Mouse (Mus musculus) heart, adult 9 months (tissue): ENCODE data around the gene Jak2.
A peak's percentile ranks its signal among the peaks of the same experiment; 100 is the strongest.

Experiments
- DNase-seq, 2 experiments: peaks; one replicate each; pipeline ENCODE4 v3.0.0; 2022; ENCODE audit warnings: low spot score in 2 of 2

The Jak2 gene

DNA sequence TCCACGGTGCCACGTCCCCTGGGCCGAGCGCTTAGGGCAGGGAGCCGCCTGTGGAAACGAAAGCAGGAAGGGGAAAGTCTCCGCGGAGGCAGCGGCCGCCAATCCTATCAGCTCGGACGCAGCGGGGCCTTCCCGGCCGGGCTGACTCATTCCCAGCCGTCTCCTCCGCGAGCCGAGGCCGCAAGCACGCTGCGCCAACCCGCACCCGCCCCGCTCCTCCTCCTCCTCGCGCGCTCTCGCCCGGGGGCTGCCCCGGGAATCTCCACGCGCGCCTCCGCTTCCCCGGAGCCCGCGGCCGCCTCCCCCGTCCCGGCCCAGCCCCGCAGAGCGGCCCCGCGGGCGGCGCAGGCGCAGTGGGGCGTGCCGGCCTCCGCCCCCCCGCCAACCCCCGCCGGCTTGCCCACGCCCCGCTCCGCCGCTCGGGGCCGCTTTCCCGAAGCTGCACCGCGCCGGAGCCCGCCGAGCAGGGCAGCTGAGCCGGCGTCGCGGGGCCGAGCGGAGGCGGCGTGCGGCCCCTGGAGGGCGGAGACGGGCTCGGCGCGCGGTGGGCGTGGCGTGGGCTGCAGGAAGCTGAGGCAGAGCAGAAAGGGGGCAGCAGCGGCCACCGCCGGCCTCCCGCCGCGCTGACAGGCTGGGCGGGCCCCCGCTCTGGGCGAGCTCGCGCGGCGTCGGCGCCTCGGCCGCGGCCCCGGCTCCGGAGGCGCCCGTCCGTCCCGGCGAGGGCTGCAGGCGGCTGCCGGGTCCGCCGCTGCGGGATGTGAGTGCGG is at the start of gene Jak2:
Gene Jak2 (plus strand): TSS at position 638 of the 767 bp plus-strand sequence.
- peak; percentile 93 for DNase-seq

DNA sequence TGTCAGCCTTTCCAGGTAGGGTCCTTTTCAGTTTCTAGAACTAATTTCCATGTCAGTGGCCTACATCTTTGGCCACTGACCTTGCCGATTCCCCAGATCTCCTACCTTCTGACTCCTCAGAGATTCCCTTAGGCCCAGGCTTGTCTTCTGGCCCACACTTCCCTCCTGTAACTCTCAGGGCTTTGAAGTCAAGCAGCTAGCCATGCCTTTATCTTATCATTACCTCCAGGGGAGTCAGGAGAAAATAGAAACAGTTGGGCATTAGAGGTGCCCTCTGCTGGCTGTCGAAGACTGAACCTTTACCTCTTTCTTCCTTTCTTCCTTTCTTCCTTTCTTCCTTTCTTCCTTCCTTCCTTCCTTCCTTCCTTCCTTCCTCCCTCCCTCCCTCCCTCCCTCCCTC is 48.3 kb upstream of the Jak2 start:
- DNase-seq = no peak

- DNase-seq = no peak
Measured at GRCm38 (mm10) chr19:29204583-29204982, 47.0 kb upstream of the Jak2 start.

DNA sequence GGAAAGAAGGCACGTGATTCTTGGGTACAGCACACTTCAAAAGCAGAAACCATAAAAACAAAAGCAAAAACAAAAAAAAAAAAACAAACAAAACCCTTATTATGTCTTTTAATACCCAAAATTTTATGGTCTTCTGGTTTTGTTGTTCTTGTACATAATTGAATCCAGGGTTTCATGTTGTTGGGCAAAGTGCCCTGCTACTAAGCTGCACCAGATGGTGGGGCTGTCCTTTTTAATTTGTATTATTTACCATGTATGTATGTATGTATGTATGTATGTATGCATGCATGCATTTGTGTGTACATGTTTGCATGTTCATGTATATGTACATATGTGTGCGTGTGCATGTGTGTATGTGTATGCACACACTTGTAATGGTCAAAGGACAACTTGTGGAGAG is 46.4 kb upstream of the Jak2 start:
- DNase-seq = no peak

- DNase-seq = no peak
Measured at GRCm38 (mm10) chr19:29209898-29210297, 41.7 kb upstream of the Jak2 start.

GRCm38 (mm10) chr19:29210319-29210718 is 41.3 kb upstream of the Jak2 start:
- DNase-seq = no peak

DNA sequence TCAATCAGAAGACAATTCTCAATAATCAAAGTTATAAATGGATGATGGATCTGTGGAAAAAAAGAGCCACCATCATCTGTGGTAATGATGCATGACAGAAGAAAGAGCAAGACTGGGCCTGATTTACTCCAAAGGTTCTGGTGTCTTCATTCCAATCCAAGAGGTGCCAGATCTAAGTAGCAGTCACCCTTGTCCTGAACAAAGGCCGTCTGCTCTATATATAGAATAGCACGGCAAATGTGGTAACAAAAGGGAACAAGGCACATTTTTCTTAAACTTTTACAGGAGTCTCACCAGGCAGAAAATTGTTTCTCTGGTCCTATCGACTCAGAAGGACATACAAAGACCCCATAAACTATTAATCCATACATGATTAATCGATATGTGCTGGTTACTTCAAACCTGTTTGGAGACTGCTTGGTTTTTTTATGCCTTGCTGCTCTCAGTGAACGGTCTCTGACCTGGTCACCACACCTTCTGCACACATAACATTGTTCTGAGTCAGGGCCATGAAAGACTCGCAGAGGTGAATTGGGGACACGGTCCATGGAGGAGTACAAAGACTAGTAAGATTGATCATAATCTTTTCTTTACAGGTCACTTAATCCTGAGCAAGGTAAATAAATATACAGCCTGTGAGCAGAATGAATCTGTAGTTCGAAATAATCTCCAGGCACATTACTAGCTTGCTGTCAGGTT is 35.7 kb upstream of the Jak2 start:
- DNase-seq = no peak

GRCm38 (mm10) chr19:29221867-29222266 is 29.8 kb upstream of the Jak2 start:
- no peak for DNase-seq

DNA sequence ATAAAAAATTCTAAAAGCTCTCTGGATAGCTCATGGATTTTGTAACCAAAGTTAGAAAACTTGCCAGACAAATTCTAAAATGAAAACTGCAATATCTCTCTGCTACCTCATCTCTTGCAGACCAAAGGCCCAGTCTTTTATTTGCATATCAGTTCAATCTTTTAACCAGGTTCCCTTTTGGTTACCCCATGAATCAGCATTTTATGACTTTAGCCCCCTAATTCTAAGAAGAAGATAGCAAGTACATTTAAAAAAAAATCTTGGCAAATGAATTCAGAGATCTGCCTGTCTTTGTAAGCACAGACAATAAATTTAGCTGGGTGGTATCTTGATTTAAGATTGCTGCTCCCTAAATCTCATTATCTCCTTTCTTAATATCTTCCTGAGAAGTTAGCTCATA is 26.7 kb upstream of the Jak2 start:
- no peak for DNase-seq

GRCm38 (mm10) chr19:29226996-29227395 is 24.6 kb upstream of the Jak2 start:
- no peak for DNase-seq

DNA sequence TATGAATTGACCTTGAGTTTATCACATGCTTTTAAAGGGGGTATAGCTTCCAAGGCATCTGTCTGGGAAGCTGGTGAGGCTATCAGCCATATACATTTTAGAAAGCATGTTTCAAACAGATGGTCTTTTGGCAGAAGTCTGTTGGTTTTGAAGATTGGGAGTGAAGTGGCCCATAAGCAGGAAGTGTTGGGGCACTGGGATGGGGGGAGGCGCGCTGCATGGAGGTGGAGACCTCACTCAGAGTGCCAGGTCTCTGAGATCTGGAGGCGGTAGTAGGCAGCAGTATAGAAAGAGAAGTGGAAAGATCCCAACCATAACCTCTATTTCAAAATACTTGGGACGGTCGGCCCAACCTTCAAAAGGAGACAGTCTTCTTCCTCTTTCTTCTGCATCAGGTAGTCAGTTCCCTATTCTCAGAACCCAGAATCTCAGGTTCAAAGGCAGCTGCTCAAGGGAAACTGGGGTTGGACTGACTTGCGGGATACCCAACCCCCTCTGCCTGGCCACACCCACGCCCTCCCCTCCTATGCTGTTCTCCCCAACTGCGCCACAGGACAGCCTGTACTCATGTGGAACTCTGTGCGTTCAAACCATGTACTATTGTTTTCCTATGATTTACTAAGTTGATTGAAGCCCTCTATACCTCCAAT is 23.6 kb upstream of the Jak2 start:
- no peak for DNase-seq

DNA sequence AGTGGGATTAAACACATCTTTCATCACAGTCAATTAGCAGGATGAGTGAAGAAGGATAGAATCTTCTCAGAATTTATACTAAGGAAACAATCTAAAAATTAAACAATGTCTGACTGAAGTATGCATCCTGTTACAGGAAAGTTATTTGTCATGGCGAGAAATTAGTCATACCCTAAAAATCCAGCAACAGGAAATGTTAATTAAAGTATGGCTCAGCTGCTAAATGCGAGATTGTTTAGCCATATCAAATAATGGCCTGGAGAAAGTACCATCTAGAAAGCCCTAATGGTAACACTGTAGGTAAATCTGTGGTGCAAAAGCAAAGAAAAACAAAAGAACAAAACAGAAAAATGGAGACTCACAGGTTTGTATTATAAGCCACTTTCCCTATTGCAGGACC is 22.6 kb upstream of the Jak2 start:
- no peak for DNase-seq

DNA sequence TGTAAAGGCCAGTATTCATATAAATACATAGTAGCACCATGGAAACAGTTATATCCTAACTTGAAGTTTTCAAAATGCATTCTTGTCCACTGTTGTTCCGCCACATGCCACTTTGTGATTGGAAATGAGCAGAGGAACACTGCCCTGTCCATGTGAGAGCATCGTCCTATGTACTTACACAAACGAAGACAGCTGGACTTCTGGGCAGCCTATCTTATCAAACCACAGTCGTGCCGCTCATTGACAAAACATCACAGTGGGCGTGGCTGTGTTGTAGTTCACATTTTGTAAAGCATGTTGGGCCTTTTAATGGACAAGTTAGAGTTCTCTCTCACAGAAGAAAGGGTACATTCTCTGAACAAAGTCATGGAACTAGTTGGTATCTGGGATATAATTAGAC is 18.9 kb upstream of the Jak2 start:
- DNase-seq = no peak

- no peak for DNase-seq
Measured at GRCm38 (mm10) chr19:29236658-29237385, 14.8 kb upstream of the Jak2 start.

GRCm38 (mm10) chr19:29238171-29238570 is 13.5 kb upstream of the Jak2 start:
- peak in 1 of 2 experiments; percentile 13 for DNase-seq

DNA sequence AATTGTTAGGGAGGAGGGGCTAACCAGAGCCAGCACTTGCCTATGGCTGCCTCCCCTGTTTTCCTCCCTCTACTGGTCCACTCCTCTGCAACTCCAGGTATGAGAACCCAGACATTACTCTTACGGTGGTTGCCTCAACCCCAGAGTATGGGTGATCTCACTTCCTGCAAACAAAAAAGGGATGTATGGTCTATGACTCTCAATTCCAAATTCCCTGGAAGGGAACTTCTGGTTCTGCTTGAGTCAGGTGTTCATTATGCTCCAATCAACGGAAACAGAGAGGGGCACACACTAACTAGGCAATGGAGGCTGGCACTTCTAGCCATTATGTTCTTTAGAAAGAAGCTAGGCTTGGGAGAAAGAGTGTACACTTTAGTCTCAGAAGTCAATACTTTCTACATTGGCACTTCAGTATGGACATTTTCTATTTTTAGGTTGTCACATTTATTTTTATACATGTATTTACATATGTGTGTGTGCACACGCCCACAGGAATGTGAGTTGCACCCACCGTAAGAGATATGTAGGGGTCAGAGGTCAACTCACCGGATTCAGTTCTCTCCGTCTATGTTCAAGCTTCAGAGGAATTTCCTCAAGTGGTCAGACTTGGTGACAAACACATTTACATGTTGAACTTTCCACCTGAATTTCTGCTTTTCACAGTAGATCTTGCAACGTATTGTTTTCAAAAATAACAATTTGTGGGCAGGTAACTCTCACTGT is 12.0 kb upstream of the Jak2 start:
- no peak for DNase-seq

DNA sequence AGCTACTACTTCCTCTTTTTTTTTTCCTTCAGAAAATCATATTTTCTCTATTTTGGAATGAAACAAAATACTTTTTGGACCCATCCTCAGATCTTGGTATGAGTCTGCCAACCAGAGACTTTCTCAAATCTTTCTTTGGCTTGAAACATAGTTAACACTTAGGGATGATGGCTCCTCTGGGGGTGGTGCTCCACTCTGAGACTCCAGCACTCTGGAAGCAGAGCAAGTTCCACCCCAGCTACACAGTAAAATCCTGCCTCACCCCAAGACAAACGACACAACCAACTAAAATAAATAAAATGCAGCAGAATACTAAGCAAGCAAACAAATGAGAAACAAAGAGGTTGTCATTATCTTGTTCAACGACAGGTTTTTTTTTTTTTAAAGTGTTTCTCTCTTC is 11.0 kb upstream of the Jak2 start:
- DNase-seq = no peak

DNA sequence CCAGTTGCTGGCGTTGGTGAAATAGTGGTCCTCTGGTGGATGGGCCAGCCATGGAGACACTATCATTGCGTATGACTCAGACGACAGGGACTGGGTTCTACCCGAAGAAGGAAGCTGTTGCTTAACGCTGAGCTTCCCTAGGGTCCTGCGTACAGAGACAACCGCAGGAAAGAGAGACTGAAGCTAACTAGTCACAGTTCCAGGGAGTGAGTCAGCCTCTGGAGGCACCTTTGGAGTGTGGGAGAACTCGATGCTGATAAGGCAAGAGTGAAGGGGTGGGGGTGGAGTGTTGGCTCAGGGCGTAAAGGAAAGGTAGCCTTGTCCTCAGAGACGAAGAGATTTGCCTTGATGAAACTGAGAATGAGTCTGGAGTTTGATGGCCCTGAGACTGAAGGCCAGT is 10.0 kb upstream of the Jak2 start:
- DNase-seq = peak in 1 of 2 experiments; percentile 23

- no peak for DNase-seq
Measured at GRCm38 (mm10) chr19:29249933-29250332, 1.7 kb upstream of the Jak2 start.

DNA sequence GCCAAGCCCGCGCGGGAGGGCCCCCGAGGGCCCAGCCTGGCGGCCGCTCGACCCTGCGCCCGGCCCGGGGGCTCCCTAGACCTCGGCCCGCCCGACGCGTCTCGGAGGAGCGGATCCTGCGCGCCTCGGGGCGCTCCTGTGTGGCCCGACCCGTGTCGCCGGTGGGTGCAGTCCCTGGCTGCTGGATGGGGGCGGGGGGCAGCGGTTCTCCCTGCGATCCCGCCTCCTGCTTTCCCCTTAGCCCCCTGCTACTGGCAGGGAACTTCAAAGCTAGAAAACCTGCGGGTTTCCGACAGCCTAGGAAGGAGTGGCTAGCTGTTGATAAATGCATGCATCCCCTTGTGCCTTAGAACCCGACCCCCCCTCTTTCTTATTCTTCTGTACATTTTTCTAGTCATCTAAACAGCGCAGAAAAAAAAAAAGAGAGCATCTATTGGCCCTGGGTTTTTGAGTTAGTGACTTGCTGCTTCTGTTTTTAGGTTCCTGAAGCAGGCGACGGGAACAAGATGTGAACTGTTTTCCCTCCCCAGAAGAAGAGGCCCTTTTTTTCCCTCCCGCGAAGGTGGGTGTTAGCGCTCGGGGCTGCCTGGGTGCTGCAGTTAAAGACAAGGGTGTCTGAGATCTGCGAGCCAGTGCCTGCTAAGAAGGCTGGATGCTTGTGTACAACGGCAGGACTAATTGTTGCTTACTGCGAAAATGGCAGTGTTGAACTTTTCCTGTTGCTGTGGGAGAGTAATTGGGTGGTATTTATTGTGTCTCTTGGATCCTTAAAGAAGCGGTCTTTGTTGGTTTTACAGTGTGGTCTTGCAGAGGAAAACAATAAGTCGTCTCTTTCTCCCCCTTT is 552 bp downstream of the Jak2 start:
- DNase-seq = no peak
